In the genomic region with DNA sequence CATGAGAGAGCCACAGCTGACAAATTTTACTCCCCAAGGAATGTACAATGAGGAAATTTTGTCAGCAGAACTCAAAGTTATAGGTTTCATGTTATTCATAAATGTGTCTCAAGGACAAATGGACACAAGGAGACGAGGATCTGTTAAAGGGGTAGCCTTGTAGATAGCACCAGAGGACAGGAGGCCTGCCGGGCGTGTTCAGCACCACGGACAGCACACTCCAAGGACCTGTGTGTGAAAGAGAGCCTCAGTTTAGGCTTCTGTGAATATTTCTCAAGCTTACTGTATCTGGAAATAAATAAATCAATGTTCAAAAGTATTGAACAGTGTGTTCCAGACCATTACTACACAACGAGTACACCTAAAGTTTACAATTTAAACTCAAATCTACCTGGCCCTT, we compare ENCODE assay signal across 8 mouse cellular contexts.
DNase-seq lines count a peak whose midpoint lies in the region; ATAC-seq lines count a peak whose summit lies in the region.

No protein-coding gene starts in this region.

- ATAC-seq in midbrain, embryonic 14.5 days (ENCODE audit: low FRiP score, low TSS enrichment): no peak
- ATAC-seq in midbrain, embryonic 16.5 days: no peak
- no peak for ATAC-seq in cerebellum, adult (ENCODE audit: insufficient number of reproducible peaks, low FRiP score, low TSS enrichment)

- no peaks in the 10 kb centered on the region for H3K9me3 ChIP-seq in midbrain, embryonic 14.5 days (ENCODE audit: control insufficient read depth, low read length)
- H3K9me3 ChIP-seq in midbrain, embryonic 16.5 days (replicated peaks; ENCODE audit: control insufficient read depth, low read length, poor library complexity, severe bottlenecking): no peaks in the 10 kb centered on the region

- H3K27me3 ChIP-seq in midbrain, embryonic 14.5 days (ENCODE audit: control insufficient read depth, insufficient read depth, low read length): no peaks in the 10 kb centered on the region
- no peaks in the 10 kb centered on the region for H3K27me3 ChIP-seq in midbrain, embryonic 16.5 days (ENCODE audit: control insufficient read depth, insufficient read depth, low read depth, low read length)

- peak; percentile 34 for DNase-seq in gastrocnemius, postnatal 10 days
- DNase-seq in gastrocnemius, adult 18-20 months (ENCODE audit: low spot score): no peak
- peak; percentile 56 for DNase-seq in midbrain, embryonic 14.5 days
- DNase-seq in embryo, embryonic 11 days: peak; percentile 72
- peak; percentile 65 for DNase-seq in mesoderm, embryonic 11.5 days (ENCODE audit: low read depth, low spot score)
- no peak for DNase-seq in frontal cortex, postnatal 36 days (ENCODE audit: low spot score in 2 of 2)

- H3K36me3 ChIP-seq in midbrain, embryonic 14.5 days (ENCODE audit: control insufficient read depth, insufficient read depth, low read length): no peaks in the 10 kb centered on the region
- no peaks in the 10 kb centered on the region for H3K36me3 ChIP-seq in midbrain, embryonic 16.5 days (ENCODE audit: control insufficient read depth, insufficient read depth, low read length)

- H3K4me3 ChIP-seq in midbrain, embryonic 14.5 days (replicated peaks; ENCODE audit: low read depth, low read length): no peak overlapping the region
- no peak overlapping the region for H3K4me3 ChIP-seq in midbrain, embryonic 16.5 days (ENCODE audit: low read depth, low read length)

- no peaks in the 10 kb centered on the region for H3K4me1 ChIP-seq in midbrain, embryonic 14.5 days (ENCODE audit: control insufficient read depth, insufficient read depth, low read length)
- no peaks in the 10 kb centered on the region for H3K4me1 ChIP-seq in midbrain, embryonic 16.5 days (ENCODE audit: control insufficient read depth, insufficient read depth, low read length)

- H3K4me2 ChIP-seq in midbrain, embryonic 14.5 days (ENCODE audit: low read length): no peak overlapping the region
- H3K4me2 ChIP-seq in midbrain, embryonic 16.5 days (ENCODE audit: low read length): no peak overlapping the region

- H3K27ac ChIP-seq in midbrain, embryonic 14.5 days (replicated peaks; ENCODE audit: low read depth, low read length): no peak overlapping the region
- no peak overlapping the region for H3K27ac ChIP-seq in midbrain, embryonic 16.5 days (ENCODE audit: low read length)

- WGBS in midbrain, embryonic 14.5 days: 47% methylated on average over 5 of the region's 5 CpGs
- WGBS in midbrain, embryonic 16.5 days: 50% methylated on average over 5 of the region's 5 CpGs

- H3K9ac ChIP-seq in midbrain, embryonic 14.5 days (replicated peaks; ENCODE audit: low read length): no peak overlapping the region
- no peak overlapping the region for H3K9ac ChIP-seq in midbrain, embryonic 16.5 days (ENCODE audit: low read depth, low read length)

Comparison
In these comparisons a context has a peak if more than half of its experiments do, and no peak if none do; other contexts are left out.
1. DNase-seq: peak in gastrocnemius, postnatal 10 days (single experiment), midbrain, embryonic 14.5 days (single experiment), embryo, embryonic 11 days (single experiment) and mesoderm, embryonic 11.5 days (single experiment); none in gastrocnemius, adult 18-20 months (single experiment) and frontal cortex, postnatal 36 days (0 of 2).